Mouse (Mus musculus): ENCODE data around the gene Defa2. TPM values are rescaled to one million over a fixed set of nuclear protein-coding genes. Genes with fewer than 3 reads are reported as not detected.
"Not testable (repeated sequence)": the region's sequence is repeated elsewhere in the genome, so short reads cannot be mapped to it uniquely, and the experiment has no call there.

The Defa2 gene
- not detected for total RNA-seq (2021)
- long read RNA-seq, experiment 1: 0 reads
- long read RNA-seq, experiment 2: 0 reads

DNA sequence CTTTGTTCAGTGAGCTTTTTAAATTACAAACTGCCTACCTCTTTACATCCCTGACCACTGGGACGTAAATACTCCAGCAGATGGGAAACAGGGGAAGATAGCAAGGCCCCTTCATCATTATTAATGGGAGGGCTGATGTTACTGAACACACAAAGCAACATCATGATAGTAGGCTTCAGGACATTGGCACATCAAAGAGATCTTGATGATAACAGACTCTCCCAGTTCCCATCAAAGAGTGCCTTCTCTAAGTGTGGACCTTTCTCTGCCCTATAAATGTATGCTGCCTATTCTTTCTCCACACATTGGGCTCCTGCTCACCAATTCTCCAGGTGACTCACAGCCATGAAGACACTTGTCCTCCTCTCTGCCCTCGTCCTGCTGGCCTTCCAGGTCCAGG lies at the start of gene Defa2:
Gene Defa2, plus strand, starts transcription at position 301 of the 400 bp plus-strand sequence.
- not testable (repeated sequence) for DNase-seq

DNA sequence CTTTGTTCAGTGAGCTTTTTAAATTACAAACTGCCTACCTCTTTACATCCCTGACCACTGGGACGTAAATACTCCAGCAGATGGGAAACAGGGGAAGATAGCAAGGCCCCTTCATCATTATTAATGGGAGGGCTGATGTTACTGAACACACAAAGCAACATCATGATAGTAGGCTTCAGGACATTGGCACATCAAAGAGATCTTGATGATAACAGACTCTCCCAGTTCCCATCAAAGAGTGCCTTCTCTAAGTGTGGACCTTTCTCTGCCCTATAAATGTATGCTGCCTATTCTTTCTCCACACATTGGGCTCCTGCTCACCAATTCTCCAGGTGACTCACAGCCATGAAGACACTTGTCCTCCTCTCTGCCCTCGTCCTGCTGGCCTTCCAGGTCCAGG lies 13.2 kb downstream of the Defa2 start, which contains the start of gene Defa33:
Gene Defa33, plus strand, starts transcription at position 301 of the 400 bp plus-strand sequence.
- not testable (repeated sequence) for DNase-seq

DNA sequence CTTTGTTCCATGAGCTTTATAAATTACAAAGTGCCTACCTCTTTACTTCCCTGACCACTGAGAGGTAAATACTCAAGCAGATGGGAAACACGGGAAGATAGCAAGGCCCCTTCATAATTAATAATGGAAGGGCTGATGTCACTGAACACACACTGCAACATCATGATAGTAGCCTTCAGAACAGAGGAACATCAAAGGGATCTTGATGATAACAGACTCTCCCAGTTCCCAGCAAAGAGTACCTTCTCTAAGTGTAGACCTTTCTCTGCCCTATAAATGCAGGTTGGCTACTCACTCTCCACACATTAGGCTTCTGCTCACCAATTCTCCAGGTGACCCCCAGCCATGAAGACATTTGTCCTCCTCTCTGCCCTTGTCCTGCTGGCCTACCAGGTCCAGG lies 48.8 kb downstream of the Defa2 start, which contains the start of gene Defa36:
Gene Defa36, plus strand, starts transcription at position 301 of the 400 bp plus-strand sequence.
- DNase-seq: not testable (repeated sequence)

Other genes with a start within 250 kb of the Defa2 start
- not detected for gene Defa30, start 243.9 kb upstream of the Defa2 start, total RNA-seq (2021)
- gene Defa22, start 216.2 kb upstream of the Defa2 start, total RNA-seq (2021): not detected
- not detected for gene Defa31, start 186.9 kb upstream of the Defa2 start, total RNA-seq (2021)
- gene Gm15293, start 177.0 kb upstream of the Defa2 start, total RNA-seq (2021): not detected
- not detected for gene Gm15292, start 128.8 kb upstream of the Defa2 start, total RNA-seq (2021)
- gene Defa27, start 63.0 kb upstream of the Defa2 start, total RNA-seq (2021): not detected
- gene Defa29, start 51.5 kb upstream of the Defa2 start, total RNA-seq (2021): not detected
- not detected for gene Defa33, start 13.3 kb downstream of the Defa2 start, total RNA-seq (2021)
- not detected for gene Defa36, start 48.9 kb downstream of the Defa2 start, total RNA-seq (2021)
- not detected for gene Gm7849, start 78.0 kb downstream of the Defa2 start, total RNA-seq (2021)
- gene Defa20, start 130.7 kb downstream of the Defa2 start, total RNA-seq (2021): not detected
- not detected for gene Defa32, start 150.5 kb downstream of the Defa2 start, total RNA-seq (2021)
- not detected for gene Defa37, start 186.9 kb downstream of the Defa2 start, total RNA-seq (2021)
- not detected for gene Defa28, start 204.5 kb downstream of the Defa2 start, total RNA-seq (2021)
- gene Gm7861, start 216.0 kb downstream of the Defa2 start, total RNA-seq (2021): not detected
- not detected for gene Defa26, start 239.7 kb downstream of the Defa2 start, total RNA-seq (2021)

Measured in heart, adult 18-20 months (tissue).